Mouse (Mus musculus) lung, postnatal 36 days (tissue): ENCODE measurements around the gene Smbd1.

Source experiments
- DNase-seq: peaks from one replicate; pipeline ENCODE4 v3.0.0; 2022; ENCODE audit warnings: mixed read lengths

The Smbd1 gene

GRCm38 (mm10) chr16:32810321-32810720 is at the start of gene Smbd1:
TSS of gene Smbd1 (minus strand) at chr16:32810477.
- no peak for DNase-seq

- DNase-seq = peak; percentile 73
These were observed 48.7 kb upstream of the Smbd1 start for GRCm38 (mm10) chr16:32858771-32859636.

- no peak for DNase-seq
These were observed 48.1 kb upstream of the Smbd1 start for GRCm38 (mm10) chr16:32858356-32858755.

- DNase-seq = no peak
These were observed 46.5 kb upstream of the Smbd1 start for GRCm38 (mm10) chr16:32856751-32857150.

- DNase-seq = no peak
These were observed 43.8 kb upstream of the Smbd1 start for GRCm38 (mm10) chr16:32854050-32854571.

- DNase-seq = no peak
These were observed 43.3 kb upstream of the Smbd1 start for GRCm38 (mm10) chr16:32853492-32854049.

GRCm38 (mm10) chr16:32849042-32849830 is 39.0 kb upstream of the Smbd1 start:
- peak; percentile 59 for DNase-seq

- no peak for DNase-seq
These were observed 36.8 kb upstream of the Smbd1 start for GRCm38 (mm10) chr16:32847103-32847502.

- DNase-seq = no peak
These were observed 21.2 kb upstream of the Smbd1 start for GRCm38 (mm10) chr16:32831501-32831900.

- DNase-seq = no peak
These were observed 18.8 kb upstream of the Smbd1 start for GRCm38 (mm10) chr16:32829104-32829503.

- DNase-seq = no peak
These were observed 16.2 kb upstream of the Smbd1 start for GRCm38 (mm10) chr16:32826521-32826920.

- no peak for DNase-seq
These were observed 15.1 kb upstream of the Smbd1 start for GRCm38 (mm10) chr16:32825380-32825779.

GRCm38 (mm10) chr16:32824061-32824460 is 13.8 kb upstream of the Smbd1 start:
- DNase-seq = no peak

GRCm38 (mm10) chr16:32823487-32823886 is 13.2 kb upstream of the Smbd1 start:
- DNase-seq = no peak

GRCm38 (mm10) chr16:32822881-32823280 is 12.6 kb upstream of the Smbd1 start:
- DNase-seq = no peak

GRCm38 (mm10) chr16:32822450-32822827 is 12.2 kb upstream of the Smbd1 start:
- DNase-seq = peak; percentile 64

GRCm38 (mm10) chr16:32821772-32822449 is 11.6 kb upstream of the Smbd1 start:
- DNase-seq = peak; percentile 73

GRCm38 (mm10) chr16:32818441-32818840 is 8.2 kb upstream of the Smbd1 start:
- DNase-seq = no peak

GRCm38 (mm10) chr16:32818036-32818435 is 7.8 kb upstream of the Smbd1 start:
- DNase-seq = peak; percentile 56

GRCm38 (mm10) chr16:32815160-32815605 is 4.9 kb upstream of the Smbd1 start:
- DNase-seq = no peak

GRCm38 (mm10) chr16:32814539-32814938 is 4.3 kb upstream of the Smbd1 start:
- DNase-seq = peak; percentile 58

- no peak for DNase-seq
These were observed 3.5 kb upstream of the Smbd1 start for GRCm38 (mm10) chr16:32813771-32814170.

GRCm38 (mm10) chr16:32813362-32813761 is 3.1 kb upstream of the Smbd1 start:
- no peak for DNase-seq
